Mouse (Mus musculus): ENCODE measurements around the gene Mcm2. TPM values are rescaled to one million over a fixed set of nuclear protein-coding genes. Genes with fewer than 3 reads are reported as not detected.

The Mcm2 gene
- total RNA-seq, 2 experiments from 2014 or later, result 6.1 to 6.4 TPM

Other genes with a start within 250 kb of the Mcm2 start
- 10 to 100 TPM; 25.2 to 45.8 TPM for gene Mgll, start 174.4 kb downstream of the Mcm2 start, total RNA-seq (2021)
- 10 to 100 TPM; 20.6 to 23.2 TPM for gene Abtb1, start 56.8 kb downstream of the Mcm2 start, total RNA-seq (2021)
- 10 to 100 TPM; 63.1 to 63.5 TPM for gene Podxl2, start 23.7 kb downstream of the Mcm2 start, total RNA-seq (2021)
- gene Tpra1, start 3.5 kb upstream of the Mcm2 start, total RNA-seq (2021), result 10 to 100 TPM; 17.9 to 27.9 TPM

Measured in gastrocnemius, adult 18-20 months (tissue).